Mouse (Mus musculus) heart, adult 2 months (tissue): Measurements from ENCODE around the gene Tspan14. TPM values are rescaled to one million over a fixed set of nuclear protein-coding genes. Genes with fewer than 3 reads are reported as not detected.

ENCODE experiments used
- DNase-seq, 2 experiments: peaks; one replicate each; pipeline ENCODE4 v3.0.0; 2021
- H3K27ac ChIP-seq: fragments of 200-600 bp; 2 replicates; pipeline ENCODE4 v1.8.1; 2022
- H3K27me3 ChIP-seq: fragments of 200-500 bp; 2 replicates; pipeline ENCODE4 v1.6.1; 2012; ENCODE audit warnings: mild to moderate bottlenecking, low read length, inconsistent platforms, mixed read lengths; ENCODE audit not compliant: control insufficient read depth, insufficient read depth
- H3K36me3 ChIP-seq: fragments of 200-500 bp; 2 replicates; pipeline ENCODE4 v1.6.1; 2012; ENCODE audit warnings: low read length, inconsistent platforms; ENCODE audit not compliant: control insufficient read depth, insufficient read depth
- H3K4me1 ChIP-seq: fragments of 200-500 bp; 2 replicates; pipeline ENCODE4 v1.6.1; 2011; ENCODE audit warnings: low read length; ENCODE audit not compliant: control insufficient read depth, insufficient read depth
- H3K4me3 ChIP-seq: fragments of 200-600 bp; 2 replicates; pipeline ENCODE4 v1.8.1; 2022
- H3K79me2 ChIP-seq: fragments of 200-500 bp; replicated peaks from 2 replicates; pipeline ENCODE4 v1.6.1; 2012; ENCODE audit warnings: mild to moderate bottlenecking, inconsistent platforms, low read length, moderate library complexity, mixed read lengths; ENCODE audit not compliant: control insufficient read depth, insufficient read depth
- H3K9ac ChIP-seq: fragments of 200-500 bp; 2 replicates; pipeline ENCODE4 v1.6.1; 2012; ENCODE audit warnings: low read depth, mild to moderate bottlenecking, control low read depth, inconsistent platforms, low read length, mixed read lengths
- CTCF ChIP-seq: fragments of 200-600 bp; IDR thresholded peaks from 2 replicates; pipeline ENCODE4 v1.8.1; 2022; ENCODE audit warnings: antibody characterized with exemption, mild to moderate bottlenecking, moderate library complexity
- EP300 ChIP-seq: fragments of 200-500 bp; IDR thresholded peaks from 2 replicates; pipeline ENCODE4 v1.6.1; 2011; ENCODE audit warnings: low read depth, low read length, control low read depth; ENCODE audit not compliant: insufficient read depth
- POLR2A ChIP-seq: fragments of 200-500 bp; IDR thresholded peaks from 2 replicates; pipeline ENCODE4 v1.6.1; 2011; ENCODE audit warnings: mild to moderate bottlenecking, low read depth, low read length, control low read depth; ENCODE audit not compliant: insufficient read depth
- WGBS: fragments of 180-500 bp; shearing (Covaris S2); methylation state at CpG from one replicate; pipeline ENCODE4 v1.1.7; 2018; 5-methylcytosine and 5-hydroxymethylcytosine counted together
- intact Hi-C: fragments of 180-260 bp; cut with DNase I; formaldehyde crosslinking; loops from one replicate; pipeline ENCODE4 v1.15.1; 2025
- polyA plus RNA-seq: library from polyadenylated mRNA; depleted of rRNA; stranded (reverse); fragments of >200 nt; gene quantifications from 2 replicates; pipeline ENCODE4 v1.2.3, GENCODE M21; 2012
- total RNA-seq, 2 experiments: library from RNA; stranded (reverse); gene quantifications; 2 replicates each; pipeline ENCODE4 v1.2.3; 2021

Tspan14 gene
- total and polyA plus RNA-seq, 3 experiments = 11.8 to 25.7 (median 18.6) TPM

DNA sequence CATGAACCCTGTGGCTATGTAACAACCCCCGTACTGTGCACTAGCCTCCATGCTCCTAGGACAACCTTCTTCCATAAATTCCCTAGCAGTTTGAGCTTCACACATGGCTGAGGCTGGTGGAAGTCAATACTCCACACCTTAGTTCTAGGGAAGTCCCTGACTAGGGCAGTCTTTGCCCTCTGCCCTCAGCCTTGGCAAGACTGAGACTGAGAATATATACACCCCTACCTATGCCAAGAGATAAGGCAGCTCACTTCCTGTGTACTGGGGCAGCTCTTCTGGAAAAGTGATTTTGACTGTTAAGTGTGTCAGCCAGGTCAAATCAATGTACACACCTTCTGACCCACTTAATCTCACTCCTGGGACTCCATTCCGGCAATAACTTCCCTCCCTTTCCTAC lies 39.6 kb downstream of the Tspan14 start:
- Histone ChIP-seq H3K79me2 (no peaks in the 10 kb centered on the region), H3K27ac (no peak overlapping the region), H3K9ac (no peak overlapping the region), H3K4me1 (peaks cover 30% of the 10 kb centered on the region), H3K36me3 (peaks cover 16% of the 10 kb centered on the region), H3K4me3 (no peak overlapping the region), H3K27me3 (no peaks in the 10 kb centered on the region)
- 39% methylated on average over 2 of the region's 2 CpGs for WGBS
- intact Hi-C loops = no loop called here
- DNase-seq = no peak
- TF ChIP-seq POLR2A (no peak), CTCF (peak; percentile 11; the same call in 1 of the 2 replicates)

DNA sequence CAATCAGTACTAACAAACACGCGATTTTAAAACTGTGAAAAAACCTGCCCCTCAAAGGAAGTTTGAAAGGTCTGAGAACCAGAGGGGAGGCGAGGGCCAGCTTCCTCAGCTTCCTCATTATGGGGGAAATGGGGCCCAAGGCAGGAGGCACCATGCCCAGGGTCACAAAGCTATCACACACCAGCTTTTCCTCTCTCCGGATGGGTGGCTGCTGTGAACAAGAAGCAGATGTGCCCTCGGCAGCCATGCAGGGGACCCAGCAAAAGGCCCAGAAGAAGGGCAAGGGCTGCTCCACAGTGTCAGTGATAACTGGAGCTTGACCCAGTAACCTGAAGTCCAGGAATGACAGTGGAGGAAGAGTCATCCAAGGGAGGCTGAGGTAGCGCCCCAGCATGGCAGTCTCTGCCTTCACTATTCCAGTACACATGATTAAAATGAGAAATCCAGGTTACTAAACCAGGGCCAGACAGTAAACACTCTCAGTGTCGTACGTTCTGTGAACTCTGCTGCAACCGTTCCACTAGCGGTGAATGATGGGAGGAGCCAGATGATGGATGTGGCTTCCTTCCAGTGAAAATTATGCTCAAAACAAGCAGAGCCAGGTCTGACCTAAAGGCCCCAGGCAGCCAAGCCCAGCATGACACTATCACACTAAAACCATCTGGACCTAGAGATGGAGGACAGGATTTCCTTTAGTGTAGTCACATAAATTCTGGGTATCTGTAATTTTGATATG lies 42.1 kb downstream of the Tspan14 start:
- Histone ChIP-seq H3K79me2 (no peaks in the 10 kb centered on the region), H3K36me3 (peaks cover 12% of the 10 kb centered on the region), H3K27me3 (no peaks in the 10 kb centered on the region), H3K4me3 (no peak overlapping the region), H3K9ac (no peak overlapping the region), H3K27ac (peak overlapping the region; percentile 30; the same call in 1 of the 2 replicates), H3K4me1 (peaks cover 18% of the 10 kb centered on the region)
- TF ChIP-seq EP300 = no peak
- TF ChIP-seq CTCF = no peak
- no peak for TF ChIP-seq POLR2A
- WGBS = 43% methylated on average over 10 of the region's 10 CpGs
- peak in 1 of 2 experiments; percentile 56 for DNase-seq
- intact Hi-C loops = loop anchor here (2.0 kb wide), 1 partner anchor 34 kb away; no protein-coding TSS in a partner anchor

DNA sequence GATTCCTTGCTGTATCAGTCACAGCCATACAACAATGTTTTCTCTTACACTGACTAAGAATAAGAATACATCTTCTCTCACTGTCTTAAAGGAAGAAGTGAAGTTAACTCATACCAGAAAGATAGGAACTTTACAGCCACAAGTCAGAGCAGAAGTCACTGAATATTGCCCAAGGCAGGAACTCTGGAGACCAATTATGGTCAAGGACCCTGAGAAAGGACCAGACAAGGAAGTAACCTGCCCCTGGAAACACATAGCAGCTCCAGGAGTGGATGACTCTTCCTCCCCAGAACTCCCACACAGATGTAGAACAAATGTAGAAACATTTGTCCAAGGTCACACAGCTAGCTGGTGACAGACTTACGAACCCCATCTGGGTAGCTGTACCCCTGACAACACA lies 45.4 kb downstream of the Tspan14 start:
- TF ChIP-seq CTCF = no peak
- TF ChIP-seq POLR2A = no peak
- no peak for TF ChIP-seq EP300
- H3K27me3 ChIP-seq = no peaks in the 10 kb centered on the region
- no peak overlapping the region for H3K27ac ChIP-seq
- intact Hi-C loops = no loop called here
- H3K4me3 ChIP-seq = no peak overlapping the region
- peaks cover 10% of the 10 kb centered on the region for H3K4me1 ChIP-seq
- DNase-seq = no peak
- H3K79me2 ChIP-seq = no peaks in the 10 kb centered on the region
- WGBS = 93% methylated on average over 1 of the region's 1 CpGs
- H3K9ac ChIP-seq = no peak overlapping the region
- 0 out of 2 replicates have a peak, but pooled peaks cover 3% of the 10 kb centered on the region for H3K36me3 ChIP-seq

DNA sequence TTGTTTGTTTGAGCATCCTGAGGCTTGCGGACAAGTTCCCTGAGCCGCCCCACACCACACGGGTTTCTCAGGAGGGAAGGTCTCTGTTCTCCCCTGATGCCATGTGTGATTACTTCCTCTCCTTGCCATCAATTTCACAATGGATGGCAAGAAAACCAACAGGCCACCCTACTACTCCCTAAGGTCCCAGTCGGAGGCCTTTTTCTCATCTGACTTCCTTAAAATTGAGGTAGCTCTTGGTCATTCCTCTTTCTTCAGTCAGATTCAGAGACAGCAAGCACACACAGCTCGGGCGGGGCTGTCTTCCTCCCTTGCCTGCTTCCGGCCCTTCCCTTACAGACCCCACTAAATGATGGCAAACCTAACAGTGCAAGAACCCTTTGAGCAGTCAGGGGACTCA lies 47.1 kb downstream of the Tspan14 start:
- Histone ChIP-seq H3K4me3 (no peak overlapping the region), H3K27me3 (no peaks in the 10 kb centered on the region), H3K79me2 (no peaks in the 10 kb centered on the region), H3K36me3 (0 out of 2 replicates have a peak, but pooled peaks cover 2% of the 10 kb centered on the region), H3K9ac (no peak overlapping the region), H3K27ac (no peak overlapping the region), H3K4me1 (peaks cover 11% of the 10 kb centered on the region)
- DNase-seq = no peak
- intact Hi-C loops = no loop called here
- WGBS = 78% methylated on average over 7 of the region's 7 CpGs
- TF ChIP-seq CTCF (no peak), EP300 (no peak), POLR2A (no peak)

DNA sequence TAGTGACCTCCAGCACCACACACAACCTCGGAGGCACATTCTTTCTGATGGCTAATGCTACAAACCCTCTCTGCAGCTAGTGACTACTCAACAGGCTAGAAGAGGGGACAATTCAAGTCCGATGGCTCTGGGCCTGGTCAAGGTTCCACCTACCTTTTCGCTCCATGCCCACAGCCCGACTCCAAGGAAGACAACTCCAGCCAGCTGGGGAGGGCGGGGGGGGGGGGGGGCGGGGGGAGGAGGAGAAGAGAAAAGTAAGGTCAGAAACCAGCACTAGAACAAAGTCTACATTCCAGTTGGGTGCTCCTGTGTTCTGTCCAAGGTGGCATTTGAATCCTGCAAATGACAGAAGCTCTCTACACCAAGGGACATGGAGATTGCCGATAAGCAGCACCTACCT lies 48.1 kb downstream of the Tspan14 start:
- peaks cover 6% of the 10 kb centered on the region for H3K4me1 ChIP-seq
- no peaks in the 10 kb centered on the region for H3K27me3 ChIP-seq
- TF ChIP-seq CTCF (no peak), POLR2A (no peak), EP300 (no peak)
- no peak overlapping the region for H3K27ac ChIP-seq
- 60% methylated on average over 6 of the region's 7 CpGs for WGBS
- intact Hi-C loops = no loop called here
- H3K9ac ChIP-seq = no peak overlapping the region
- H3K79me2 ChIP-seq = no peaks in the 10 kb centered on the region
- H3K4me3 ChIP-seq = no peak overlapping the region
- no peak for DNase-seq
- H3K36me3 ChIP-seq = no peaks in the 10 kb centered on the region

DNA sequence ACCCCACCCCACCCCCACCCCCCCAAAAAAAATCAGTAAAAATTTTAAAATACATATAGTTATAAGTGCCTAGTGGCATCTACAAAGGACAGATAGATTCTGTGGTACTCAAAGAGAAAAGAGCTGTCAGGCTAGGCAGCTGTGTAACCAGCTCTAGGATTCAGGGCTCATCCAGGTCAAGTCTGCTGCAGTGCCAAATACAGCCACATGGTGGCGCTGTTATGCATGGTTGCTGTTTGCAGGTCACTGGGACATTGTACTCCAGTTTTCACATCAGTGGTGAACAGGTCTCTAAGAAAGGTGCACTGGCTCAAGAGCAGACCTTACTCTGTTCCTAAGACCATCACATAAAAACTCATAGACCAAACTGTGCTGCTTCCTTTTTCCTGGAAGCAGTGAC lies 49.0 kb downstream of the Tspan14 start:
- H3K4me1 ChIP-seq = peaks cover 6% of the 10 kb centered on the region
- H3K36me3 ChIP-seq = no peaks in the 10 kb centered on the region
- intact Hi-C loops = loop anchor here (1.0 to 2.0 kb wide), 2 partner anchors 58 to 117 kb away; no protein-coding TSS in a partner anchor
- H3K79me2 ChIP-seq = no peaks in the 10 kb centered on the region
- 0% methylated on average over 1 of the region's 1 CpGs for WGBS
- H3K27ac ChIP-seq = no peak overlapping the region
- H3K4me3 ChIP-seq = no peak overlapping the region
- TF ChIP-seq POLR2A = no peak
- TF ChIP-seq EP300 = peak; percentile 86
- TF ChIP-seq CTCF = peak; percentile 93
- DNase-seq = peak; percentile 85 to 94
- no peaks in the 10 kb centered on the region for H3K27me3 ChIP-seq
- no peak overlapping the region for H3K9ac ChIP-seq
